Mouse (Mus musculus) bone marrow, adult 2 months (tissue): ENCODE data around the gene Nkd1. TPM values are rescaled to one million over a fixed set of nuclear protein-coding genes. Genes with fewer than 3 reads are reported as not detected.

ENCODE experiments used
- H3K27ac ChIP-seq: fragments of 200-500 bp; 2 replicates; pipeline ENCODE4 v1.5.1; 2012; ENCODE audit warnings: low read depth, mild to moderate bottlenecking, control low read depth, inconsistent platforms, low read length; ENCODE audit not compliant: control insufficient read depth, poor library complexity, insufficient read depth
- H3K4me1 ChIP-seq: fragments of 200-500 bp; 2 replicates; pipeline ENCODE4 v1.6.1; 2011; ENCODE audit warnings: low read length; ENCODE audit not compliant: control insufficient read depth, insufficient read depth
- H3K4me3 ChIP-seq: fragments of 200-500 bp; replicated peaks from 2 replicates; pipeline ENCODE3; 2011; ENCODE audit warnings: mild to moderate bottlenecking, low read depth, low read length, control low read depth; ENCODE audit not compliant: control insufficient read depth
- CTCF ChIP-seq: fragments of 200-500 bp; IDR thresholded peaks from 2 replicates; pipeline ENCODE4 v1.5.1; 2011; ENCODE audit warnings: low read length, control low read depth; ENCODE audit not compliant: control insufficient read depth, insufficient read depth
- POLR2A ChIP-seq: fragments of 200-500 bp; IDR thresholded peaks from 2 replicates; pipeline ENCODE4 v1.6.1; 2011; ENCODE audit warnings: low read depth, mild to moderate bottlenecking, control low read depth, low read length, borderline replicate concordance; ENCODE audit not compliant: control insufficient read depth
- WGBS: fragments of 180-500 bp; shearing (Covaris S2); methylation state at CpG from one replicate; pipeline ENCODE4 v1.1.7; 2018; 5-methylcytosine and 5-hydroxymethylcytosine counted together
- polyA plus RNA-seq: library from polyadenylated mRNA; stranded (reverse); fragments of >200 nt; gene quantifications from 2 replicates; pipeline ENCODE4 v1.2.4, GENCODE M21; 2011; ENCODE audit warnings: low replicate concordance; ENCODE audit not compliant: missing spikeins, insufficient read depth, insufficient read length

Nkd1 gene
- polyA plus RNA-seq, 1 experiment: not detected

- Histone ChIP-seq H3K4me3 (no peak overlapping the region), H3K27ac (no peak overlapping the region), H3K4me1 (no peaks in the 10 kb centered on the region)
- WGBS: 21% methylated on average over 15 of the region's 15 CpGs
- TF ChIP-seq CTCF (no peak), POLR2A (no peak)
Measured at GRCm38 (mm10) chr8:88512094-88512794, 8.9 kb upstream of the Nkd1 start.

GRCm38 (mm10) chr8:88518047-88518446 is 3.1 kb upstream of the Nkd1 start:
- Histone ChIP-seq H3K27ac (no peak overlapping the region), H3K4me3 (no peak overlapping the region), H3K4me1 (no peaks in the 10 kb centered on the region; the same call in 1 of the 2 replicates)
- 65% methylated on average over 9 of the region's 9 CpGs for WGBS
- no peak for TF ChIP-seq CTCF
- no peak for TF ChIP-seq POLR2A

- Histone ChIP-seq H3K4me1 (no peaks in the 10 kb centered on the region; the same call in 1 of the 2 replicates), H3K4me3 (no peak overlapping the region), H3K27ac (no peak overlapping the region)
- 3% methylated on average over 13 of the region's 13 CpGs for WGBS
- TF ChIP-seq POLR2A: no peak
Measured at GRCm38 (mm10) chr8:88520381-88520780, 773 bp upstream of the Nkd1 start.

DNA sequence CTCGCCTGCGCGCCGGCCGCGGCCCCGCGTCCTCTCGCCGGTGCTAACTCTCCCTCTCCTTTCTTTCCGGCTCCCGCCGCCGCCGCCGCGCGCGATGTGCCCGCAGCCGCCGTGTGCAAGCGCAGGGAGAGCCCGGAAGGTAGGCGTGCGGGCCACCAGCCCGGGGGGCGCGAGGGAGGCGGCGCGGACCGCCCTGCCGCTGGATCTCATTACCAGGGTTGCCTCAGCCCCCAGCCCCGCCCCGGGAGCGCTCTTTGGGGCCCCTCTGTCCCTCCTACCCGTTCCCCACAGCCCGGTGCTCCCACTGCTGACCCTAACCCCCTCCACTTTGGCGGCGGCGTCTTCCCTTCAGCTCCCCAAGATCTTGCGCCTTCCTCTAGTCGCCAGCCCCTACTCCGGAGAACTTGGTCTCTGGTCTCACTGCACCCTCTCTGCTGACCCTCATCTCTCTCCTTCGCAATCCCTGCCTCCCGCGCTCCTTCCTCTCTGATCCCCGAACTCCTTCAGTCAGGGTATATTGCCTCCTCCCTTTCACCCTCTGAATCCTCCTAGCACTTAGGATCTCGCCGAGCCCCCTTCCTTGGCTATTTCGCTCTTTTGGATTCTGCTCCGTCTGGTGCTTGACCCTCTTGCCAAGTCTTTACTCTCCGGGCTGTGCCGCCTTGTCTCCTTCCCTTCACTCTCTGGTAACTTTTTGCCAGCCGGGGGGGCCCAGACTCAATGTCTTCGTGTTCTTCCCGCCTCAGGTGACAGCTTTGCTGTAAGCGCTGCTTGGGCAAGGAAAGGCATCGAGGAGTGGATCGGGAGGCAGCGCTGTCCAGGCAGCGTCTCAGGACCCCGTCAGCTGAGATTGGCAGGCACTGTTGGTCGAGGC is 624 bp downstream of the Nkd1 start:
- TF ChIP-seq POLR2A (no peak), CTCF (no peak)
- no peak overlapping the region for H3K4me3 ChIP-seq
- H3K4me1 ChIP-seq: no peaks in the 10 kb centered on the region; the same call in 1 of the 2 replicates
- no peak overlapping the region; the same call in 1 of the 2 replicates for H3K27ac ChIP-seq
- 5% methylated on average over 50 of the region's 65 CpGs for WGBS

- H3K4me3 ChIP-seq: no peak overlapping the region
- TF ChIP-seq CTCF: no peak
- no peak for TF ChIP-seq POLR2A
- no peak overlapping the region for H3K27ac ChIP-seq
- 30% methylated on average over 5 of the region's 5 CpGs for WGBS
- no peaks in the 10 kb centered on the region; the same call in 1 of the 2 replicates for H3K4me1 ChIP-seq
Measured at GRCm38 (mm10) chr8:88522433-88523030, 1.4 kb downstream of the Nkd1 start.

DNA sequence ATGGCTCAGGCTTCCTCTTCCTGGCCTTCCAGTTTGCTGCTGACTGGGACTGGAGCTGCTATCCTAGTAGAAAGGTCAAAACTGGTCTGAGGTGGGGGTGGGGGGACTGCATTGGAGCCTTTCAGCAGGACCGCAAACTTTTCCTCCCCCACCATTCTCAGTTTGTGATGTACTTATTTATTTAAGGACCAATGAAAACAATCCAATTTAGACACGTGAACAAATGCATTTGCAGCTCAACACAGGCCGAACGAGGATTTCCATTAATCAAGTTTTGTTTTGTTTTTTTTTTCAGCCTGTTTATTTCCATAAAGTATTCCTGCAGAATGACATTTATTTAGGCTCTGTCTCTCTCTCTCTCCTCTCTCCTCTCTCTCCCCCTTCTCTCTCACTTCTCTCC is 2.5 kb downstream of the Nkd1 start:
- no peak overlapping the region for H3K27ac ChIP-seq
- no peaks in the 10 kb centered on the region; the same call in 1 of the 2 replicates for H3K4me1 ChIP-seq
- 73% methylated on average over 4 of the region's 4 CpGs for WGBS
- H3K4me3 ChIP-seq: no peak overlapping the region
- TF ChIP-seq CTCF: no peak
- TF ChIP-seq POLR2A: no peak

- 69% methylated on average over 4 of the region's 4 CpGs for WGBS
- no peak for TF ChIP-seq CTCF
- TF ChIP-seq POLR2A: no peak
- Histone ChIP-seq H3K4me3 (no peak overlapping the region), H3K4me1 (no peaks in the 10 kb centered on the region; the same call in 1 of the 2 replicates), H3K27ac (no peak overlapping the region)
Measured at GRCm38 (mm10) chr8:88524132-88524531, 3.0 kb downstream of the Nkd1 start.

DNA sequence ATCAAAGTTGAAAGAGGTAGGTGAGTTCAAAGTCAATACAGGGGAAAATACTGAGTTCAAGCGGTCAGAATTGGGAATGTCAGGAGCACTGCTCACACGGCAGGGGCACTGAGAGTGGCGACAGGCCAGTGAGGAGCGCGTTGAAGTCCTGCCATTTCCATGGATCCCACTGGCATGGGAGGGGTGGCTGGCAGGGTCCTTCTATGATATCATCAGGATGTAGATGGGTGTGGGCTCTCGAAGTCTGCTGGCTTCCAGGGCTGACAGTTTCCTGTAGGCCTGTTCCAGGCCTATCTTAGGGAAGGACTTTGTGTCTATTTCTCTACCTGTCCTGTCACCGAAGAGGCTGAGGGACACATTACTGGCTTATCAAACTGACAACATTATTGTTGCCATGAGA is 3.7 kb downstream of the Nkd1 start:
- Histone ChIP-seq H3K4me3 (no peak overlapping the region), H3K27ac (no peak overlapping the region), H3K4me1 (no peaks in the 10 kb centered on the region; the same call in 1 of the 2 replicates)
- TF ChIP-seq CTCF (no peak), POLR2A (no peak)
- 86% methylated on average over 7 of the region's 7 CpGs for WGBS

GRCm38 (mm10) chr8:88526296-88526695 is 5.1 kb downstream of the Nkd1 start:
- no peak for TF ChIP-seq POLR2A
- no peak for TF ChIP-seq CTCF
- H3K4me1 ChIP-seq: no peaks in the 10 kb centered on the region
- no peak overlapping the region for H3K27ac ChIP-seq
- WGBS: 87% methylated on average over 5 of the region's 5 CpGs
- H3K4me3 ChIP-seq: no peak overlapping the region
